Mouse (Mus musculus) midbrain, postnatal 0 days (tissue): ENCODE data around the gene Mthfr. TPM values are rescaled to one million over a fixed set of nuclear protein-coding genes. Genes with fewer than 3 reads are reported as not detected.

Experiments used
- ATAC-seq: fragments of 200-750 bp; cut with Nextera tagmentation; 2 replicates; pipeline ENCODE4 v1.8.0; 2017; ENCODE audit warnings: moderate number of reproducible peaks, mild to moderate bottlenecking, moderate TSS enrichment, moderate library complexity; ENCODE audit not compliant: low FRiP score
- DNase-seq: peaks from one replicate; pipeline ENCODE4 v3.0.0-alpha.2; 2015; ENCODE audit warnings: low spot score
- H3K27ac ChIP-seq: fragments of 300-500 bp; sonication (generic); 2 replicates; pipeline ENCODE4 v1.5.1; 2014; ENCODE audit warnings: low read depth, mild to moderate bottlenecking, low read length, mixed read lengths
- H3K27me3 ChIP-seq: fragments of 300-500 bp; sonication (generic); 2 replicates; pipeline ENCODE4 v1.6.1; 2014; ENCODE audit warnings: low read length, control low read depth, mixed read lengths; ENCODE audit not compliant: insufficient read depth
- H3K36me3 ChIP-seq: fragments of 300-500 bp; sonication (generic); 2 replicates; pipeline ENCODE4 v1.6.1; 2014; ENCODE audit warnings: low read length, control low read depth, mixed read lengths; ENCODE audit not compliant: insufficient read depth
- H3K4me1 ChIP-seq: fragments of 300-500 bp; sonication (generic); 2 replicates; pipeline ENCODE4 v1.6.1; 2014; ENCODE audit warnings: mild to moderate bottlenecking, control low read depth, antibody characterized with exemption, low read length, mixed read lengths; ENCODE audit not compliant: insufficient read depth
- H3K4me2 ChIP-seq: fragments of 300-500 bp; sonication (generic); 2 replicates; pipeline ENCODE4 v1.6.1; 2014; ENCODE audit warnings: low read depth, mild to moderate bottlenecking, low read length, mixed read lengths; ENCODE audit not compliant: poor library complexity, severe bottlenecking
- H3K4me3 ChIP-seq: fragments of 300-500 bp; sonication (generic); 2 replicates; pipeline ENCODE4 v1.5.1; 2014; ENCODE audit warnings: low read depth, mild to moderate bottlenecking, low read length, moderate library complexity
- H3K9ac ChIP-seq: fragments of 300-500 bp; sonication (generic); replicated peaks from 2 replicates; pipeline ENCODE4 v1.6.1; 2014; ENCODE audit warnings: mild to moderate bottlenecking, low read length, moderate library complexity, mixed read lengths; ENCODE audit not compliant: poor library complexity, severe bottlenecking
- H3K9me3 ChIP-seq: fragments of 300-500 bp; sonication (generic); 2 replicates; pipeline ENCODE4 v1.6.1; 2016; ENCODE audit warnings: low read length, control low read depth
- CTCF ChIP-seq: IDR thresholded peaks from 2 replicates; pipeline ENCODE4 v1.5.1; 2016; ENCODE audit warnings: antibody characterized with exemption, mild to moderate bottlenecking
- WGBS: fragments of 180-500 bp; shearing (Covaris S2); extraction: QIAGEN DNeasy Blood & Tissue Kit; methylation state at CpG from one replicate; pipeline ENCODE4 v1.1.7; 2014; 5-methylcytosine and 5-hydroxymethylcytosine counted together
- polyA plus RNA-seq: library from polyadenylated mRNA; unstranded; fragments of >200 nt; fragmentation: Nextera tagmentation; extraction: Ambion mirVana; gene quantifications from 2 replicates; pipeline ENCODE4 v1.2.1, GENCODE M21; 2015
- total RNA-seq: library from RNA; depleted of rRNA; stranded (reverse); fragments of >200 nt; gene quantifications from 2 replicates; pipeline ENCODE4 v1.2.3, GENCODE M21; 2014

The Mthfr gene
- total and polyA plus RNA-seq, 2 experiments from 2014 or later, result 10.1 to 51.1 TPM

DNA sequence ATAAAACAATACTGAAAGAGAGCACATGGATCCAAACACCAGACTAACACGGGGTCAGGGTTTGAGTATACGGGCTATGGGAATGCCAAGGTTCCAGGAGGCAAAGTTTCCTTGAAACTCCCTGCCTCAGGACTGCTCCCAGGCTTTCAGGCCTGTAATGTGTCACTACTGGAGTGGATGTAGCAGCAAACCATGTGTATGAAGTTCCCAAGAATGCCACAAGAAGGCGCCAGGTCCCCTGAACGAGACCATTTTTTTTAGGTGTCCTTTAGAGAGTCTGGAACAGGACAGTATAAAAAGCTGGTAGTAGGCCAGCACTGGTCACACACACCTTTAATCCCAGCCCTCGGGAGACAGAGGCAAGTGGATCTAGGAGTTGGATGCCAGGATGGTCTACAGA lies 55.3 kb downstream of the Mthfr start:
- ATAC-seq, result no peak
- Histone ChIP-seq H3K9ac (no peak overlapping the region), H3K4me3 (no peak overlapping the region)

DNA sequence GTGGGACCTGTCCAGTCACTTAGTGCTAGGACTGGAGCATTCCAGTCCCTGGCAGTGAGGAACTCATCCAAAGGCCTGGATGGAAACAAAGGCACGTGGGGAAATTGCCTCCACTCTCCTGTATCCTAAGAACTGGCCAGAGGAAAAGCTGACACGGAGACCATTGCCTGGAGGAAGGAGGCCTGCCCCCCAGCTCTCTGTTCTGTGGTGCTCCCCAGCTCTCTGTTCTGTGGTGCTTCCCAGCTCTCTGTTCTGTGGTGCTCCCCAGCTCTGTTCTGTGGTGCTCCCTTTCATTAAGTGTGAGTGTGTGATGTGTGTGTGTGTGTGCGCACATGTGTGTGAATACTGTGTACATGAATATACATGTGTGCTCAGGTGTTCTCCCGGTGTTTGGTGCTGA lies 56.2 kb downstream of the Mthfr start:
- no peak for DNase-seq
- Histone ChIP-seq H3K36me3 (no peaks in the 10 kb centered on the region), H3K27ac (no peak overlapping the region), H3K9me3 (no peaks in the 10 kb centered on the region), H3K4me1 (no peaks in the 10 kb centered on the region), H3K9ac (no peak overlapping the region), H3K27me3 (no peaks in the 10 kb centered on the region), H3K4me2 (no peak overlapping the region), H3K4me3 (no peak overlapping the region)
- TF ChIP-seq CTCF, result no peak
- 76% methylated on average over 4 of the region's 4 CpGs for WGBS
- no peak for ATAC-seq

More for the DNA sequence above, 55.3 kb downstream of the Mthfr start:
- Histone ChIP-seq H3K27me3 (no peaks in the 10 kb centered on the region), H3K4me1 (no peaks in the 10 kb centered on the region), H3K4me2 (no peak overlapping the region), H3K27ac (no peak overlapping the region), H3K36me3 (no peaks in the 10 kb centered on the region), H3K9me3 (no peaks in the 10 kb centered on the region)
- no peak for DNase-seq
- WGBS, result 83% methylated on average over 5 of the region's 5 CpGs
- TF ChIP-seq CTCF, result peak; percentile 39

DNA sequence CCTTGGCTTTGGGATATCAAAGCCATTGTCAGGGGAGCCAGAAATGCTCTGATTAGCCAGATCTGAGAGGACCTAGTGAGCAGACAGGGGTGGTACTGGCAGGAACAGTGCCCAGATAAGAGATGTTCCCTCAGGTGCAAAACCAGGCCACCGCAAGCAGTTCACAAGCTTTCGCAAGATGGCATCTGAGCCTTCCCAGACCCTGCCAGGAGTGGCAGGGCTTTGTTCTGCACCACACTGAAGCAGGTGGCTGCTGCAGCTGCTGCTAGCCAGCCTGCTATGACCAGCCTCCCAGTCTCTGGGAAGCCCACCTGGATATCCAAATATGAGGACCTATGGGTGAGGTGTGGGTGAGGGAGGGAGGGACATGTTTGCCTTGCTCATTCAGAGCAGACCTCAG lies 59.1 kb downstream of the Mthfr start:
- no peak for ATAC-seq
- Histone ChIP-seq H3K4me3 (no peak overlapping the region), H3K4me1 (no peaks in the 10 kb centered on the region), H3K36me3 (0 out of 2 replicates have a peak, but pooled peaks cover 2% of the 10 kb centered on the region), H3K27me3 (no peaks in the 10 kb centered on the region), H3K27ac (no peak overlapping the region), H3K9me3 (no peaks in the 10 kb centered on the region), H3K9ac (no peak overlapping the region), H3K4me2 (no peak overlapping the region)
- DNase-seq, result no peak
- no peak for TF ChIP-seq CTCF
- WGBS, result 87% methylated on average over 2 of the region's 2 CpGs

DNA sequence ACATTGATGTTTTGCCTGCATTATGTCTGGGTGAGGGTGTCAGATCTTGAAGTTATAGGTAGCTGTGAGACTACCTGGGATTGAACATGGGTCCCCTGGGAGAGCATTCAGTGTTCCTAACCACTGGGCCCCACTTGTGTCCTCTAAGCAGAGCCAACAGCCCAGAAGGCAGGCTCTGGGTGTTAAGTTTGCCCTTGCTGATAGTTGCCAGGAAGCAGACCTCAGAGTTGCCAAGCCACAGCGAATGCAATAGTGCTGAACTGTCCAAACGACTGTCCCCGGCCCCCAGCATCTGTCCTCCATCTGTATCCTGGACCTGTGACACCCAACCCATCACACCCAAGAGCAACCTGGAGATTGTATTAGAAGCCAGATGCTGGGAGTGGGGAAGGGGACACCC lies 59.8 kb downstream of the Mthfr start:
- no peak overlapping the region for H3K9ac ChIP-seq
- no peaks in the 10 kb centered on the region for H3K4me1 ChIP-seq
- H3K27ac ChIP-seq, result no peak overlapping the region
- no peak overlapping the region for H3K4me3 ChIP-seq
- 0 out of 2 replicates have a peak, but pooled peaks cover 2% of the 10 kb centered on the region for H3K36me3 ChIP-seq
- 89% methylated on average over 3 of the region's 3 CpGs for WGBS
- DNase-seq (no peak), ATAC-seq (no peak)
- no peak for TF ChIP-seq CTCF
- H3K9me3 ChIP-seq, result no peaks in the 10 kb centered on the region
- no peaks in the 10 kb centered on the region for H3K27me3 ChIP-seq
- H3K4me2 ChIP-seq, result no peak overlapping the region

DNA sequence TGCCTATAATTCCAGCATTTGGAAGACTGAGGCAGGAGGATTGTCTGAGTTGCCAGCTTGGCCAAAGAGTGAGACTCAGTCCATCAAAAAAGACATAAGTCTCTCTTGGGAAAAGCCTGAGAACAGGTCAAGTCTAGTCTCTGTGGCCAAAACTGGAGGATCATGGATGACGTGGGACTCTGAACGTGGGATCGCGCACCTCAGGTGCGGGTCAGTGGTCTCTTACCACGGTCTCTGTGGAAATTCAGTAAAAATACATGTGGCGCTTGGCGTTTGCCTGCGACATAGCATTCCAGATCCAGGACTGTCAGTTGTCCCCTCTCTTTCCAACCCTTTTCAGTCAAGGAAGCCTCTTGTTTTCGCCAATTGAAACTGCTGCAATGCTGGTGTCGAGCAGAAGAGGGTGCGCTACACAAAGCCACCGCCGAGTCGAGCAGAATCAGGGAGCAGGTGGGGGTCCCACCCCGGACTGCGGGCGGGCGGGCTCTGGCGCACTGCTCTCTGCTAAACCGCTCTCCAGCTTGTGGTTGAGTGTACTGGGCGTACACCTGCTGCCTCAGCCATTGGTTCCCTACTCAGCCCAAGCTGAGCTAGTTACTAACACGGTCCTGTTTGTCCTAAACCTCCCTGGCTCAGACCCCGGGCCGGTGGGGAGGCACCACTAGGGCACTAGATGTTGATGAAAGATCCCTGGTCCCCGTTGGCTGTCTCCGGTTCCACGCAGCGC lies 63.1 kb downstream of the Mthfr start:
- peak overlapping the region; percentile 48; the same call in 1 of the 2 replicates for H3K27ac ChIP-seq
- H3K27me3 ChIP-seq, result no peaks in the 10 kb centered on the region
- peak; percentile 78 for TF ChIP-seq CTCF
- no peak overlapping the region for H3K4me3 ChIP-seq
- peaks cover 2% of the 10 kb centered on the region; the same call in 1 of the 2 replicates for H3K36me3 ChIP-seq
- 21% methylated on average over 29 of the region's 29 CpGs for WGBS
- peak; percentile 78 for DNase-seq
- no peaks in the 10 kb centered on the region for H3K9me3 ChIP-seq
- ATAC-seq, result peak; percentile 90
- peak overlapping the region; percentile 32 for H3K4me2 ChIP-seq
- H3K9ac ChIP-seq, result peak overlapping the region; percentile 15; the same call in 1 of the 2 replicates
- no peaks in the 10 kb centered on the region for H3K4me1 ChIP-seq

DNA sequence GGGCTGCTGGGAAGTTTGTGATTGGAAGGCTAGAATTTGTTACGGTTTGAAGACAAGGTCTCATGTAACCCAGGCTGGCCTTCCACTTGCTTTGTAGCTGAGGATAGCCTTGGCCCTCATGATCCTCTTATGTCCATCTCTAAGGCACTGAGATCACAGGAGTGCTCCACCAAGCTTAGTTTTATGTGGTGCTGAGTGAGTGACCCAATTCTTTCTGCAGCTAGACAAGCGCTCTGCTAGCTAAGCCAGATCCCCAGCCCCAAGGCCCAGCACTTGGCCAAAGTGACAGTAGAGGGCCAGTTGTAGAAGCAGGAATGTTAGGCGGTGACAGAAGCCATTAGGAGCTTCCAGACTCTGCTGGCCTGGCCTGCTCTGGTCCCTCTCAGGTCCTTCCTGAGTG lies 65.3 kb downstream of the Mthfr start:
- Histone ChIP-seq H3K36me3 (peaks cover 11% of the 10 kb centered on the region), H3K9ac (no peak overlapping the region), H3K4me2 (no peak overlapping the region), H3K9me3 (no peaks in the 10 kb centered on the region), H3K27me3 (no peaks in the 10 kb centered on the region), H3K27ac (no peak overlapping the region), H3K4me3 (no peak overlapping the region), H3K4me1 (no peaks in the 10 kb centered on the region)
- TF ChIP-seq CTCF, result no peak
- DNase-seq (no peak), ATAC-seq (no peak)
- 91% methylated on average over 3 of the region's 3 CpGs for WGBS
